In genomic region chr2:151747847-151748705, GRCm38 (mm10) we compare ENCODE assay signal across 8 mouse cellular contexts. TPM values are rescaled to one million over a fixed set of nuclear protein-coding genes. Genes with fewer than 3 reads are reported as not detected.
A peak's percentile ranks its signal among the peaks of the same experiment; 100 is the strongest.
DNase-seq lines count a peak whose midpoint lies in the region; ATAC-seq lines count a peak whose summit lies in the region.

No protein-coding gene starts in this region.

- H3K36me3 ChIP-seq in heart, embryonic 11.5 days (ENCODE audit: control insufficient read depth, insufficient read depth, low read length): no peaks in the 10 kb centered on the region
- H3K36me3 ChIP-seq in midbrain, embryonic 14.5 days (ENCODE audit: control insufficient read depth, insufficient read depth, low read length): no peaks in the 10 kb centered on the region

- peak; percentile 86 for DNase-seq in heart, adult 11 months
- DNase-seq in cerebellum, postnatal 10 days: peak; percentile 91 to 92
- DNase-seq in frontal cortex, postnatal 10 days (ENCODE audit: low spot score in 2 of 2): peak; percentile 46 to 68
- DNase-seq in kidney, adult 11 months: peak; percentile 33
- DNase-seq in left cerebral cortex, postnatal 36 days (ENCODE audit: low spot score in 2 of 2): peak; percentile 61 to 76
- DNase-seq in midbrain, embryonic 14.5 days: peak; percentile 91
- peak; percentile 28 to 55 for DNase-seq in spleen, adult 18-20 months

- H3K27me3 ChIP-seq in heart, embryonic 11.5 days (ENCODE audit: control insufficient read depth, insufficient read depth, low read length): no peaks in the 10 kb centered on the region
- H3K27me3 ChIP-seq in midbrain, embryonic 14.5 days (ENCODE audit: control insufficient read depth, insufficient read depth, low read length): no peaks in the 10 kb centered on the region

- no peak overlapping the region for H3K4me2 ChIP-seq in heart, embryonic 11.5 days
- H3K4me2 ChIP-seq in midbrain, embryonic 14.5 days (ENCODE audit: low read length): no peak overlapping the region

- H3K4me3 ChIP-seq in heart, embryonic 11.5 days (ENCODE audit: low read depth, low read length): no peak overlapping the region
- H3K4me3 ChIP-seq in midbrain, embryonic 14.5 days (replicated peaks; ENCODE audit: low read depth, low read length): no peak overlapping the region

- WGBS in heart, embryonic 11.5 days (ENCODE audit: insufficient replicate concordance): 37% methylated on average over 19 of the region's 19 CpGs
- WGBS in midbrain, embryonic 14.5 days: 30% methylated on average over 19 of the region's 19 CpGs

- H3K4me1 ChIP-seq in heart, embryonic 11.5 days (ENCODE audit: control insufficient read depth, insufficient read depth, low read length): no peaks in the 10 kb centered on the region
- H3K4me1 ChIP-seq in midbrain, embryonic 14.5 days (ENCODE audit: control insufficient read depth, insufficient read depth, low read length): no peaks in the 10 kb centered on the region

- ATAC-seq in heart, embryonic 11.5 days (replicated peaks; ENCODE audit: insufficient number of reproducible peaks, low FRiP score, low TSS enrichment): no peak
- peak; percentile 76 for ATAC-seq in midbrain, embryonic 14.5 days (ENCODE audit: low FRiP score, low TSS enrichment)

- intact Hi-C loops in left cerebral cortex, postnatal 36 days (cut with DNase I): loop anchor here (2.0 to 5.0 kb wide), 2 partner anchors 117 to 244 kb away; no protein-coding TSS in a partner anchor

- H3K9ac ChIP-seq in heart, embryonic 11.5 days (ENCODE audit: low read depth, low read length): no peak overlapping the region
- no peak overlapping the region; the same call in 1 of the 2 replicates for H3K9ac ChIP-seq in midbrain, embryonic 14.5 days (replicated peaks; ENCODE audit: low read length)

- no peaks in the 10 kb centered on the region for H3K9me3 ChIP-seq in heart, embryonic 11.5 days (replicated peaks; ENCODE audit: control insufficient read depth, low read length)
- no peaks in the 10 kb centered on the region for H3K9me3 ChIP-seq in midbrain, embryonic 14.5 days (ENCODE audit: control insufficient read depth, low read length)

- no peak overlapping the region for H3K27ac ChIP-seq in heart, embryonic 11.5 days (ENCODE audit: low read depth, low read length)
- no peak overlapping the region for H3K27ac ChIP-seq in midbrain, embryonic 14.5 days (replicated peaks; ENCODE audit: low read depth, low read length)

RNA-seq across cellular contexts. Expression of gene Psmf1, which starts 4.1 kb away (rescaled TPM):
- polyA plus RNA-seq in heart, embryonic 11.5 days (2014; fragmentation: Nextera tagmentation; extraction: Ambion mirVana): 30.7 and 33.6 TPM in 2 replicates
- 10 to 100 TPM; 40.3 to 46.7 TPM for total RNA-seq in left cerebral cortex, postnatal 36 days (2021)
- polyA plus RNA-seq in midbrain, embryonic 14.5 days (2014; fragmentation: Nextera tagmentation; extraction: Ambion mirVana): 64.8 and 69.1 TPM in 2 replicates

RNA-seq across cellular contexts. Expression of gene Tmem74b, which starts 46.3 kb away (rescaled TPM):
- 1.4 and 2.7 TPM in 2 replicates for polyA plus RNA-seq in heart, embryonic 11.5 days (2014; fragmentation: Nextera tagmentation; extraction: Ambion mirVana)
- 10 to 100 TPM; 10.1 to 11.6 TPM for total RNA-seq in left cerebral cortex, postnatal 36 days (2021)
- polyA plus RNA-seq in midbrain, embryonic 14.5 days (2014; fragmentation: Nextera tagmentation; extraction: Ambion mirVana): 20.7 and 25.0 TPM in 2 replicates

Comparison
In these comparisons a context has a peak if more than half of its experiments do, and no peak if none do; other contexts are left out.
1. DNase-seq: peak in every context shown above with its lines; median percentile 92 in cerebellum, postnatal 10 days; 91 in midbrain, embryonic 14.5 days; 86 in heart, adult 11 months; 68 in left cerebral cortex, postnatal 36 days; 57 in frontal cortex, postnatal 10 days; 42 in spleen, adult 18-20 months; 33 in kidney, adult 11 months.